Mouse (Mus musculus): ENCODE measurements around the gene Fan1. TPM values are rescaled to one million over a fixed set of nuclear protein-coding genes. Genes with fewer than 3 reads are reported as not detected.

Gene Fan1
- polyA plus RNA-seq, 1 experiment from 2014 or later: 5.1 TPM

- Histone ChIP-seq H3K4me2 (ENCODE audit: low read length) (no peak overlapping the region), H3K9ac (ENCODE audit: low read depth, low read length) (no peak overlapping the region), H3K4me1 (ENCODE audit: control insufficient read depth, insufficient read depth, low read length) (no peaks in the 10 kb centered on the region), H3K27ac (ENCODE audit: low read length) (no peak overlapping the region), H3K4me3 (ENCODE audit: low read depth, low read length) (no peak overlapping the region), H3K27me3 (ENCODE audit: control insufficient read depth, insufficient read depth, low read depth, low read length) (no peaks in the 10 kb centered on the region), H3K9me3 (replicated peaks; ENCODE audit: control insufficient read depth, low read length, poor library complexity, severe bottlenecking) (no peaks in the 10 kb centered on the region), H3K36me3 (ENCODE audit: control insufficient read depth, insufficient read depth, low read length) (peaks cover 15% of the 10 kb centered on the region)
- WGBS: 96% methylated on average over 7 of the region's 7 CpGs
- no peak for ATAC-seq
These were observed 61.1 kb downstream of the Fan1 start for GRCm38 (mm10) chr7:64312811-64313210.

- WGBS: 78% methylated on average over 2 of the region's 2 CpGs
- no peak overlapping the region for H3K27ac ChIP-seq (ENCODE audit: low read length)
- ATAC-seq: no peak
- H3K27me3 ChIP-seq (ENCODE audit: control insufficient read depth, insufficient read depth, low read depth, low read length): no peaks in the 10 kb centered on the region
- H3K36me3 ChIP-seq (ENCODE audit: control insufficient read depth, insufficient read depth, low read length): peaks cover 11% of the 10 kb centered on the region
- H3K4me1 ChIP-seq (ENCODE audit: control insufficient read depth, insufficient read depth, low read length): no peaks in the 10 kb centered on the region
- H3K4me2 ChIP-seq (ENCODE audit: low read length): no peak overlapping the region
- H3K9me3 ChIP-seq (replicated peaks; ENCODE audit: control insufficient read depth, low read length, poor library complexity, severe bottlenecking): no peaks in the 10 kb centered on the region
- no peak overlapping the region for H3K9ac ChIP-seq (ENCODE audit: low read depth, low read length)
- H3K4me3 ChIP-seq (ENCODE audit: low read depth, low read length): no peak overlapping the region
These were observed 63.1 kb downstream of the Fan1 start for GRCm38 (mm10) chr7:64310756-64311155.

DNA sequence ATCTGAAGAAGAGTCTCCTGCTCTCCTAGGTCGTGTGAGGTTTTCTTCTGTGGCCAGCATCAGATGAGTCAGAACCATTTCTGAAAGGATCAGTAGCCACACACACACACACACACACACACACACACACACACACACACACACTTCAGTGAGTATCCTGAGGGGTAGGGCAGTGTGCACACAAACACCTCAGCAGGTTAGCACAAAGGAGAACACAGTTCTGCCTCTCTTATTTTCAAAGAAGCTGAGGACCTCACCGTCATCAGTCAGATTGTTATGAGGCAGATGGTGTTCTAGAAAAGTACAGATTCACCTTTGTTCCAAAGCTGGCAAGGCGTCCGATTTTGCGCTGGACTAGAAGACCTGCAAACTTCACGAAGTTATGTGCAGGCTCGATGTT lies 63.7 kb downstream of the Fan1 start:
- peaks cover 11% of the 10 kb centered on the region for H3K36me3 ChIP-seq (ENCODE audit: control insufficient read depth, insufficient read depth, low read length)
- H3K9ac ChIP-seq (ENCODE audit: low read depth, low read length): no peak overlapping the region
- H3K27me3 ChIP-seq (ENCODE audit: control insufficient read depth, insufficient read depth, low read depth, low read length): no peaks in the 10 kb centered on the region
- H3K4me1 ChIP-seq (ENCODE audit: control insufficient read depth, insufficient read depth, low read length): no peaks in the 10 kb centered on the region
- no peaks in the 10 kb centered on the region for H3K9me3 ChIP-seq (replicated peaks; ENCODE audit: control insufficient read depth, low read length, poor library complexity, severe bottlenecking)
- no peak overlapping the region for H3K4me3 ChIP-seq (ENCODE audit: low read depth, low read length)
- ATAC-seq: no peak
- 93% methylated on average over 7 of the region's 7 CpGs for WGBS
- no peak overlapping the region for H3K4me2 ChIP-seq (ENCODE audit: low read length)
- no peak overlapping the region for H3K27ac ChIP-seq (ENCODE audit: low read length)

Other genes starting within 250 kb of the Fan1 start
- gene Trpm1, start 220.3 kb downstream of the Fan1 start, polyA plus RNA-seq (2015; fragmentation: Nextera tagmentation; extraction: Ambion mirVana): 0.15 and 0.20 TPM in 2 replicates
- 8.8 and 9.9 TPM in 2 replicates for gene Mtmr10, start 86.4 kb downstream of the Fan1 start, polyA plus RNA-seq (2015; fragmentation: Nextera tagmentation; extraction: Ambion mirVana)
- 22.6 and 28.3 TPM in 2 replicates for gene Mphosph10, start 18.2 kb upstream of the Fan1 start, polyA plus RNA-seq (2015; fragmentation: Nextera tagmentation; extraction: Ambion mirVana)
- gene Mcee, start 18.5 kb upstream of the Fan1 start, polyA plus RNA-seq (2015; fragmentation: Nextera tagmentation; extraction: Ambion mirVana): 36.7 and 43.8 TPM in 2 replicates
- gene Apba2, start 127.6 kb upstream of the Fan1 start, polyA plus RNA-seq (2015; fragmentation: Nextera tagmentation; extraction: Ambion mirVana): 204 and 208 TPM in 2 replicates

All from midbrain, embryonic 16.5 days (tissue).